Mouse (Mus musculus): Measurements from ENCODE around the gene Znrf4.

- TF ChIP-seq POLR2A (IDR thresholded peaks at IDR 0.05; ENCODE audit: borderline replicate concordance, extremely low read depth, insufficient read depth, insufficient read length, poor library complexity, severe bottlenecking) = no peak
- TF ChIP-seq CTCF (IDR thresholded peaks at IDR 0.05; ENCODE audit: borderline replicate concordance, extremely low read depth, insufficient read depth, insufficient read length) = no peak
These were observed 21.6 kb downstream of the Znrf4 start for GRCm38 (mm10) chr17:56490438-56491152.

All from brain, embryonic 14.5 days (tissue).